Mouse (Mus musculus) bone marrow, adult 2 months (tissue): ENCODE measurements around the gene Parvb.

Source experiments
- CTCF ChIP-seq: fragments of 200-500 bp; IDR thresholded peaks from 2 replicates; pipeline ENCODE4 v1.5.1; 2011; ENCODE audit warnings: low read length, control low read depth; ENCODE audit not compliant: control insufficient read depth, insufficient read depth
- POLR2A ChIP-seq: fragments of 200-500 bp; IDR thresholded peaks from 2 replicates; pipeline ENCODE4 v1.6.1; 2011; ENCODE audit warnings: low read depth, mild to moderate bottlenecking, control low read depth, low read length, borderline replicate concordance; ENCODE audit not compliant: control insufficient read depth

DNA sequence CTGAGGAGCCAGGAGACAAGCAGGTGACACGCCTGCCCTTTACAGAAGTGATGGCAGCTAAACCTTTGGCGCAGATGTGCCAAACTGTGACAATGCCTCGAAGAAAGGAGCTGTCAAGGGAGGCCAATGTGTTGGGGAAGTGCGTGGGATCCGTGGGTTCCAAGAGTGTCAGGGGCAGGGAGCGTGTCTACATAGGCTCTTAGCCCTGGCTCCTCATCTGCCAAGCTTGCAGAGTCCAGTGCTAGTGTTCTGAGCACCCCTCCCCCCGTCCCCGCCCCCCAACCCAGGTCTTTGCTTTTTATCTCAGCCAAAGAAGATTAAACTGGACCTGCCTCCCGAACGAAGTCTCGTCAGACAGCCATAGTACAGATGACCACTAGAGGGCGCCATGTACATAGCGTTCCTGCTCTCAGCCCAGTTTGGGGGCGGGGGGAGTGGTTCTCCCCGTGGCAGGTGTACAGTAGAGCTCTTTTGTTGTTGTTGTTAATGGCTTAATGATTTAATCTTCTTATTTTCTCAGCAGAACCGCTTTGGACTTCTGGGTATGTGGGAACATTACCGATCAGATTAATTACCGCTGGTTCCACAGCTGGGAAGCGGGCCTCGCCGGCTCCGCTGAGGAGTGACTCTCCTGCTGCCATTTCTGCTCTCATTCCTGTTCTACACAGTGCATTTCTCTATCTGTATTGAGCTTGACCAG is 28.4 kb downstream of the Parvb start:
- no peak for TF ChIP-seq POLR2A
- TF ChIP-seq CTCF, result peak; percentile 85
